Mouse (Mus musculus): ENCODE data around the gene Rab26. TPM values are rescaled to one million over a fixed set of nuclear protein-coding genes. Genes with fewer than 3 reads are reported as not detected.

The Rab26 gene
- total RNA-seq, 2 experiments from 2014 or later = 0.52 to 0.64 TPM

GRCm38 (mm10) chr17:24548921-24549617 lies 15.1 kb upstream of the Rab26 start:
- peak in 1 of 2 experiments; percentile 43 for DNase-seq (ENCODE audit: low spot score in 2 of 2)

GRCm38 (mm10) chr17:24548435-24548834 lies 14.4 kb upstream of the Rab26 start:
- DNase-seq (ENCODE audit: low spot score in 2 of 2) = no peak

DNA sequence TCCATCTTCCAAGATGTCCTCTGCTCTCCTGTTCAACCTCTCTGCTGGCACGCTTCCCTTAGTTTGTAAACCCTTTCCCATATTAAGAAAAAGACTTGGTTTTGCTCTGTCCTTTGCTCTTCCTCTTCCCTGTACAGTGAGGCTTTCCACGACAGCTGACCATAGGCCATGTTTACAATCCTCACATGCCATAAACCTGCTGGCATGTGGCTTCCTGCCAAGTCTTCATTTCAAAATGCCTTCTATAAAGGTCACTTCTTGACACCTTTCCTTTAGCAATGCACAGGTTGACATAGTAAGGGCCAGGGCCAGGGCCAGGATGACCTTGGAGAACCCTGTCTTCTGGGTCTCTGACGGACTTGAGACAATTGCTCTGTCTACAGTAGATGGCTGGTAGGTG lies 12.2 kb upstream of the Rab26 start:
- DNase-seq (ENCODE audit: low spot score in 2 of 2) = no peak

- no peak for DNase-seq (ENCODE audit: low spot score in 2 of 2)
These were observed 11.2 kb upstream of the Rab26 start for GRCm38 (mm10) chr17:24545247-24545646.

DNA sequence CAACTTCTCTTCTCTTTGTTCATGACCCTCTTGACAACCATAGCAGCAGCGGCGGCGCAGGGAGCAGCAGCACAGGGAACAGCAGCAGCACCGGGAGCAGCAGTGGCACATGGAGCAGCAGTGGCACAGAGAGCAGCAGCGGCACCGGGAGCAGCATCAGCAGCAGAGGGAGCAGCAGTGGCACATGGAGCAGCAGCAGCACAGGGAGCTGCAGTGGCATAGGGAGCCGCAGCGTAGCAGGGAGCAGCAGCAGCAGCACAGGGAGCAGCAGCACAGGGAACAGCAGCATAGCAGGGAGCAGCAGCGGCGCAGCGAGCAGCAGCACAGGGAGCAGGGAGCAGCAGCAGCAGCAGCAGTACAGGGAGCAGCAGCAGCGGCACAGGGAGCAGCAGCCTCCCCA lies 10.6 kb upstream of the Rab26 start:
- DNase-seq (ENCODE audit: low spot score in 2 of 2) = no peak

- no peak for DNase-seq (ENCODE audit: low spot score in 2 of 2)
These were observed 6.4 kb upstream of the Rab26 start for GRCm38 (mm10) chr17:24540375-24540774.

- DNase-seq (ENCODE audit: low spot score in 2 of 2) = no peak
These were observed 4.9 kb upstream of the Rab26 start for GRCm38 (mm10) chr17:24538950-24539349.

DNA sequence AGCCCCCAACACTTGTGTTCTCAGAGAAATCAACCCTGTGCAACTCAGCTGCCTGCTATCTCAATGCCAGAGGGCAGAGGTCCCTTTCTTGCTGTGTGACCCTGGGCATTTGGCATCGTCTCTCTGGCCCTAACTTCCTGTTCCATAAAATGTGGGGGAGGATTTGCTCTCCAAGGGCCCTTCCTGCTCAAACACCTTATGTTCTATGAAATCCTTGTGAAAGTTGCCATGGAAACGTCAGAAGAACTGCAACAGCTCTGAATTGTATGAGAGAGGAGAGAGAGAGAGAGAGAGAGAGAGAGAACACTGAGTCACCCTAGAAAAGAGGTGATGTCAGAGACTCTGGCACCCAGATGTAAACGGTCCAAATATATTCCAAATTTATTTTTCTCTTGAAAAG lies 3.5 kb upstream of the Rab26 start:
- no peak for DNase-seq (ENCODE audit: low spot score in 2 of 2)

GRCm38 (mm10) chr17:24535300-24535699 lies 1.3 kb upstream of the Rab26 start:
- DNase-seq (ENCODE audit: low spot score in 2 of 2) = no peak

DNA sequence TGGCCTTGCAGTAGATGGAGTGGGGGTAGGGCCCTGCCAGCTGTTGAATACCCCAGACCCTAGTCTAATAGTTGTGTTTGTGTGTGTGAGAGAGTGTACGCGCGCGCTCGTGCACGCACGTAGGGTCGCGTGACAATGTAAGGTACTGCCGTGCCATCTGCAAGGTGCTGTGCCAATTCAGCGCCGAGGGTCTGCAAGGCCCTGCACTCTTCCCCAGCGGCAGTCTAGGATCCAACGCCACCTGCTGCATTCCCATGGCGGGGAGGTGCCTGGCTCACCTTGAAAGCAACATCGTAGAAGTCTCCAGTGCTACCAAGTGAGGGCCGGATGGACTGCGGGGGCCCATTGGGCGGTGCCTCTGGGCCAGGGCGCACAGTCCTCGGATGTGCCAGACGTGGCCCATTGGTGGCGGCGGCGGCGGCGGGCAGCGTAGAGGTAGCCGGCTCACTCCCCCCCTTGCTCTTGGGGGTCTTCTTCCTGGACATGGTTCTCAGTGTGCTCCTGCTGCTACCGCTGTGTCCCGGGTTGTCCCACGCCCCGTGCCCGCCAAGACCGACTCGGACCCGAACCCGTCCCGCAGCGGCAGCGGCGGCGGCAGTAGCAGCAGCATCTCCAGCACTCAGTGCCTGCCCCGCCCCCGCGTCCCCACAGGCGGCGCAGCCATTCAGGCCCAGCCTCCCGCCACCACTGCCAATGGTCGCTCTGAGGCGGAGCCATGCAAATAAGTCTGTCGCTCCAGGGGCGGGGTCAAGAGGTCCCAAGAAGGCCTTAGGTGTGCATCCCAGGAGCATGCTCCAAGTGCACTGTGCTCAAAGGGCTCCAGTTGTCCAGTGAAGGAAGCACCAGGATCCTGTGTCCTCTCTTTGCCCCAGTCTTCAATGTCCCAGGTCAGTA lies 664 bp downstream of the Rab26 start:
- DNase-seq (ENCODE audit: low spot score in 2 of 2) = peak; percentile 64 to 81

GRCm38 (mm10) chr17:24532045-24532444 lies 2.0 kb downstream of the Rab26 start:
- DNase-seq (ENCODE audit: low spot score in 2 of 2) = no peak

GRCm38 (mm10) chr17:24531064-24531463 lies 2.9 kb downstream of the Rab26 start:
- no peak for DNase-seq (ENCODE audit: low spot score in 2 of 2)

DNA sequence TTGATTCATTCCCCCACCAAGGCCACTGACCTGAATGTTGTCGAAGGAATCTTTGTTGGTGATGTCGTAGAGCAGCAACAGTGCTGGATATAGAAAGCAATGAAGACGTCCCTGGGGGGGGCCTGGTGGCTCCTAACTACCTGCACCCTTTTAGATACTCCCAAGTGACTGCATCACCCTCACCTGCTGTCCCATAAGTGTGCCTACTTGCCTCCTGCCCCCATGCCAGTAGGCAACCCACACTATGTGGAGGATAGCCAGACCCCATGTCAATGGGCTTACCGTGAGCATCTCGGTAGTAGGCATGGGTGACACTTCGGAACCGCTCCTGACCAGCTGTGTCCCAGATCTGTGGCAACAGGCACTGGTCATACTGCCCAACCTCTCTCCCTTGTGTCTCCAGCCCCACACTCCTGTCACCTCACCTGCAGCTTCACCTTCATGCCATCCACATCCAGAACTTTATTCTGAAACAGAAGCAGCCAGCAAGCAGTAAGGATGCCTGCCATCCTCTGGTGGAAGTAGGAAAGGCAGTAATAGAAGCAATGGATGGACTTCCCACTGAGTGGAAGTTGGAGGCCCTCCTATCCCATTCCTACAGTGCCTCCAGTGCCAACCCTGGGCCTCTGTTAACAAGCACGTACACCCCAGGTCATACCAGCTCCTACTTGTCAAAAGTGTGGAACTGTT lies 3.5 kb downstream of the Rab26 start:
- DNase-seq (ENCODE audit: low spot score in 2 of 2) = no peak

GRCm38 (mm10) chr17:24529883-24530282 lies 4.1 kb downstream of the Rab26 start:
- no peak for DNase-seq (ENCODE audit: low spot score in 2 of 2)

GRCm38 (mm10) chr17:24529007-24529451 lies 5.0 kb downstream of the Rab26 start:
- peak in 1 of 2 experiments; percentile 62 for DNase-seq (ENCODE audit: low spot score in 2 of 2)

DNA sequence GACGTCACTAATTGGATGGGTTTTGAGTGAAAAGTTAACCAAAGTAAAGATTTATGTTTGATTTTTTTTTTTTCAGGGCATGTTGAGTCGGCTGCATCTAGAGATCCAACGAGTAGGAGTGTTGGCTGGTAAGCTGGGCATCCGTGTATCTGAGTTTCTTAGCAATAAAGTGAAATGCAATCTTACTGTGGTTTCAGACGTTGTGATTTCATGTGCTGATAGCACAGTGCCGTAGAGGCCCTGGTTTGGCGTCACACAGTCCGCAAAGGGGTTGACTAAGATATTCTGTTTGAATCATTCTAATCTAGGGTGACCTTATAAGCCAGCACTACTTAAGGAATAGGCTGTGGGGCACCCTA lies 5.5 kb downstream of the Rab26 start:
- no peak for DNase-seq (ENCODE audit: low spot score in 2 of 2)

DNA sequence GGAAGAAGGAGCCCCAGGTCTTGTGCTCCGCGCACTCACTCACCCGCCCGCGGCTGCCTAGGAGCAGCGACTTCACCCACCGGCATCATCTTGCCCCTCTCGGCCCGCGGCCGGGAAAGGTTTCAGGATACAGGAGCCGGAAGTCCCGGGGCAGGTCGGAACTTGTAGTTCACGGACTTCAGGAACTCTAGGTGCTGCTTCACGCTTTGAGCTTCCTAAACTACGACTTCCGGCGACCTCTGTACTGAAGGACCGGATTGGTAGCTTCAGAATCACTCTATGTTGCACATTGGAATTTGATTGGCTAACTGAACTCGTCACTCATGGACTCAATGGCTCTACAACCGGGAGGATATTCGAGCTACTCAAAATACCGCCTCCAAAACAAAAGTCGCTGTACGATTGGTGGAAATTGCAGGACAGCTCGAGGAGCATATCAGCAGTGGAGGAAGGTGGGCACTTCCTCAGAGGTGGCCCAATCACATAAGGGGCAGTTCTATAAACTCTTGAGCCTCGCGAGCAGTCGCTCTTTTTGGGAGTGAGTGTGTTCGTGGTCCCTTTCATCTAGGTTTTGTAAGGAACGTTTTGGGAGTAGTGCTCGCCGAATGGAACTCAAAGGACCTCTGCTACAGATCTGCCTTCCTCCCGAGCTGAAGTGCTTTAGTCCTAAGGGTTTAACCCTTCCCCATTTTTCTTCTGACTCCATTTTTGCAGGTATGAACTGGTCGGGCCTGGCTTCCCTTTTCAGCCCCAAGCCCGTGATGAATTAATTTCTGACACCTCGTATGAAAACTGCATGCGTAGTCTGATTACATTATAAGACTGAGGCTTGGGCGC lies 6.1 kb downstream of the Rab26 start, which contains the start of gene Traf7:
TSS of gene Traf7 (minus strand) at position 216 of the 837 bp plus-strand sequence.
- peak; percentile 71 to 89 for DNase-seq (ENCODE audit: low spot score in 2 of 2)

DNA sequence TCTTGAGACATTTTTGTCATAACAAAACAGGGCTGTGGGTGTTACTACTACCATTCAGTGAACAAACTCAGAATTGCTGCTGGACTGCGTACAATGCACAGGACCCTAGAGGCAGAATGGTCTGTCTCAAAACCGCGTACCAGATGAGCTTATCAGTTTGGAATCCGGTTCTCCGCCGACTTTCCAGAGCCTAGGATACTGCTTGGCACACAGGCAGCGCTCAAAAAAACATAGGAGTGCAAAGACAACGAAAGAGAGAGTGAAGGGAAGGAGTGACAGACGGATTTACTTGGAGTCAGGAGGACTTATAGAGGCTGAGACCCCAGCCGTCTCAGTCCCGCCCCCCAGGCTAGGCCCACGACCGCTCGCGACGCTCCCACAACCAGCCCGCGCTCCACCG lies 6.7 kb downstream of the Rab26 start:
- DNase-seq (ENCODE audit: low spot score in 2 of 2) = no peak

DNA sequence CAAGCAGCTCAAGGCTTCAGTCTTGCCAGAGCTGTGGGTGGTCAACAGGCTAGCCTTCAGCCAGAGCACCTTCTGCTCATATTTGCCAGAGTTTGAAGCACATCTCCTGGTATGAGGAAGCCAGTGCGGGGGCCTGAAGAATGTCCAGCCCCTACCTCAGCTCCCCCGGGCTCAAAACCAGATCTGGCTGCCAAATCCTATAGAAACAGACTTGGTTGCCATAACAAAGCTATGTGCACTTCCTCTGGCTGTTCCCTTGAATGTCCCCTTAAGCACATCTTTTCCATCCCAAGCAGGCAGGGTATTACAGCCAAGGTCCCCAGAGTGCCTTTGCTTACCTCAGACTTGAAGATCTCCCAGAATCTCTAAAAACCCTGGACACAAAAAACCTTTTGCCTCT lies 9.3 kb downstream of the Rab26 start:
- no peak for DNase-seq (ENCODE audit: low spot score in 2 of 2)

DNA sequence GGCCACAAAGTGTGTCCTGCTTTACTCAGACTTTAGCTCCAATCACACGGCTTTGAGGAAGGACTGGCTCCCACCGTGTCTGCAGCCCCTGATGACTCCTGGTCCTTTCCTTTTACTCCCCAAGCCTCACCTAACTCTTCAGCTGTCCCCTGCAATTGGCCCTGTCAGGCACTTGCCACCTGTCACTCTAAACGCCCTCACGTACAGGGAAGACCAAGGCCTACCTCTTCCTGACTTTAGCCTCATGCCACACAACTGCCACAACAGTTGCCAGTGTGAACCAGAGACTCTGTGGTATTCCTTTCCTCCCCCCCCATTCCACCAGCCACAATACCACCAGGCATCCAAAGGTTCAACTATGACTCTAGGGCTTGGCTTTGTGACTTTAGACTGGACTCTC lies 13.6 kb downstream of the Rab26 start:
- DNase-seq (ENCODE audit: low spot score in 2 of 2) = no peak

Data from gastrocnemius, postnatal 4 days (tissue).